Mouse (Mus musculus): ENCODE measurements around the gene Csrnp3.

DNA sequence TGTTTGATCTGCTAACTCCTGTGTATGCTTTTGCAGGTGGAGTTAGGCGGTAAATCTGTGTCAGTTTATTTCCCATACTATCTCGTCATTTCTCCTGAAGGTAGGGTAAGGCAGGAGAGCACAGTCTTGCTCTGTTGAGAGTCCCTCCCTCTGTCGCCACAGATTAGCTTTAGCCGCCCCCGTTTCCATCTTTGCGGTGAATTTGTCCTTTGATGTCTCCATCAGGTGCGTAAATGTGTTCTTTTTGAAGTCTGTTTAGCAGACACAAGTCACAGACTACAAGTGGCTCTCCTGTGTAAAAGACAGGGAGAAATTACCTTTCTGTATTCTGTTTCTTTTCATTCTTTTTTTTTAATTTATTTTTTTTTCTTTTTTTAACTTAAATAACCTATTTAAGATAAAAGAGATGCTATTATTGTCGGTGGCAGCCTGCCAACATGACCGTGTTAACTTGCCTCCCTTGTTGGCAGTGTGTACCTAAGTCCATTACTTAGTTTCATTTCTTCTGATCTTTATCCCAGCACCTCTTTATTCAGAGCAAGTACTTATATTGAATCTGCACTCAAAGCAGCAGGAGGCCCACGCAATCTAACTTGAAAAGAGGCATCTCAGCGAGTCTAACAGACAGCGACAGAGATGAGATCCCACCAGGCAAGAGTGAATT is 25.5 kb downstream of the Csrnp3 start:
- TF ChIP-seq POLR2A (IDR thresholded peaks at IDR 0.05; ENCODE audit: low read depth, low read length) (no peak), CTCF (conservative IDR thresholded peaks at IDR 0.05; ENCODE audit: insufficient read depth, insufficient read length, low read depth, low read length) (no peak)
